Mouse (Mus musculus) right cerebral cortex, postnatal 14 days (tissue): ENCODE results near the gene Creb3l4.
"Not testable (repeated sequence)": the region's sequence is repeated elsewhere in the genome, so short reads cannot be mapped to it uniquely, and the experiment has no call there.

Source experiments
- DNase-seq: peaks from one replicate; pipeline ENCODE4 v3.0.0; 2022

Creb3l4 gene

DNA sequence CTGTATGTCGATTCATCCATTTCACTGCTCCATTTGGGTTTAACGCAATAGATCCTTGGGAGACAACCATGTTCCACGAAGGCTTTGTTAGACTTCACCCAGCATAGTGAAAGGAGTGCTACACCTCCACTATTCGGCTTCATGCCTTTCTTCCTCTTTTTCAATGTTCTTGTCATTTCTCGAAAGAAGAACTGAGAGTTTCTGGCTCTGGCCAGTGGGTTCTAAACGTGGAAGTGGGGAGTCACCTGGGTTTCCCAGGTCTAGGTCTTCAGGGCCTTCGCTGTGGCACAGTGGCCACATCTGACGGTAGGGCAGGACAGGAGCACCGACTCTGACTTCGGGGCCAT lies 21.3 kb upstream of the Creb3l4 start:
- no peak for DNase-seq

DNA sequence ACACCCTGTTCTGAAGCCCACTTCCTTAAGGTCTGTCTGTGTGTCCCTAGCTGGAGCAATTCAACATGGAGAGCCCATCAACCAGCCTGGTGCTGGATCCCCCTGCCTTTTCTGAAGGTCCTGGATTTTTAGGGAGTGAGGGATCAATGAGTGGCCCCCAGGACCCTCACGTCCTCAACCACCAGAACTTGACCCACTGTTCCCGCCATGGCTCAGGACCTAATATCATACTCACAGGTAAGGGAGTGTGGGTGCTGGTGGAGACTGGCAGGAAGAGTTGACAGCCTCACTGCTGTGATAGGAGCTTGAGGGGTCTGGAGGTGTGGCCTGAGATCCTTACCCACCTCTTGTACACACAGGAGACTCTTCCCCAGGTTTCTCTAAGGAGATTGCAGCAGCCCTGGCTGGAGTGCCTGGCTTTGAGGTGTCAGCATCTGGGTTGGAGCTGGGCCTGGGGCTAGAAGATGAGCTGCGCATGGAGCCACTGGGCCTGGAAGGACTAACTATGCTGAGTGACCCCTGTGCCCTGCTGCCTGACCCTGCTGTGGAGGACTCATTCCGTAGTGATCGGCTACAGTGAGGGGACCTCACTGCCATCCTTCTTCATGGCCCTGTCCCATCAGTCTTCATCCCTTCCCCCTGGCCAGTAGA lies 19.9 kb upstream of the Creb3l4 start:
- no peak for DNase-seq

DNA sequence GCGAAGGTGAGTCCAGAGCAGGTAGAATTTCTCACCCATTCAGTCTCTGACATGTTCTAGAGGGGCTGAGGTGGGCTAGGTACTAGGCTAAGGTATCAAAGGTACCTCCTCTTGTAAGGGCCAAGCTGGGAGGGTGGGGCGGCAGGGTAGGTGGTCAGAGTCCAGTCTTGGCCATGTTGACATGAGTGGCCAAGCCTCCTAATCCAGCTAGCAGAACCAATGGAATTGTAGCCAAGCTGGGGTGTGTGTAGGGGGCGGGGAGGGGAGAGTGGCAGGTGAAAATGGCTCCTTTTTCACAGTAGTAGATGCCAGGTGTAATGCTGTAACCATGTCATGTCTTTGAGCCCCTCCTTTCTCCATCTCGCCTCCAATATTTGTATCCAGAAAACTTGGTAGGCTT lies 15.2 kb upstream of the Creb3l4 start:
- no peak for DNase-seq

DNA sequence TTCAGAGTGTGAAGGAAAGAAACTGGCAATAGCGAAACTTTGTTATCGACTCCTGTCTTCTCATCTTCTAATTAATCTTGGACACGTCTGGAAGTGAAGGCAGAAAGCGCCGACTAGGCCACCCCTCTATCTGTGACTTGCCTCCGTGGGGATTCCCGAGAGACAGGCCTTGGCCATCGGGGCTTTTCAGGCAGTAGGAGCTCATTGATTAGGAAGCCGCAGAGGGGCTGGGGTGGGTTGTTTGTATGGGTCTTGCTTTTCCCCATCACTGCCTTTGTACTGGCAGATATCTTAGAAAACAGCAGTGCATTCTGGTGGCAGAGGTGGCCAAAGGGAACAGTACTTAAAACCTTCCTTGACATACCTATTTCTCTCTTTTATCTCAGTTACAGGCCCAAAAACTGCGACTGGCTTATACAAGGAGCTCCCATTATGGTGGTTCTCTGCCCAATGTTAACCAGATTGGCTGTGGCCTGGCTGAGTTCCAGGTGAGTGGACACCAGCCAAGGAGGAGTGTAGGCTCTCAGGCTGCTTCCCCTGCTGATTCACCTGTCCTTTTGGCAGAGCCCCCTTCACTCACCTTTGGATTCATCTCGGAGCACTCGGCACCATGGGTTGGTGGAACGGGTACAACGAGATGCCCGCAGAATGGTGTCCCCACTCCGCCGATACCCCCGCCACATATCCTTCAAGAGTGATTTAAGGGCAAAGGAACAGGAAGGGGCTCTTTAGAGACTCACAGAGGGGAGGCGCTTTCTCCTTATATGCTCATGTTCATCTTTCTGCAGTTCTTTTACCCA lies 13.6 kb upstream of the Creb3l4 start:
- DNase-seq, result no peak

DNA sequence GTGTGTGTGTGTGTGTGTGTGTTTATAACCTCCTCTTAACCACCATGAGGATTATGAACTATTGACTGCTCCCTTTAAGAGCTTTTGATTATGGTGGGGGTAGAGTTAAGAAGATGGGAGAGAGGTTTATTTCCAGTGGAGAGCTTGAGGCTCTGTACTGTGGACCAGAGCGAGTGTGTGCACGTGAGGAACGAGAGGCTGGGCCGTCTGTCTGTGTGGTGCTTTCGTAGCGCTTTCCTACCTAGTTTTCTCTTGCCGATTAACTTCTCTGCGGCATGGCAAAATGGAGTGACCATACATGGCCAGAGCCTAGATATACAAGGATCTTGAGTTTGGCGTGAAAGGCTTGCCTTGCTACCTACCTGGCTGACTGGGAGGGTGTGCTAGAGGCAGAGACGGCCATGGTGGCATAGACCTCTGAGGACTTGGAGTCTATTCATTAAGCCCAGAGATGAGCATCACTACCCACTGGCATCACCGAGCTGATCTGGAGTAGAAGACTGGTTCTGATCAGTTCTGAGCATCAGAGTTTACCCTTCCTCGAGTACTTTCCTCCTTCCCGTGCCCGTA lies 12.6 kb upstream of the Creb3l4 start:
- DNase-seq, result no peak

DNA sequence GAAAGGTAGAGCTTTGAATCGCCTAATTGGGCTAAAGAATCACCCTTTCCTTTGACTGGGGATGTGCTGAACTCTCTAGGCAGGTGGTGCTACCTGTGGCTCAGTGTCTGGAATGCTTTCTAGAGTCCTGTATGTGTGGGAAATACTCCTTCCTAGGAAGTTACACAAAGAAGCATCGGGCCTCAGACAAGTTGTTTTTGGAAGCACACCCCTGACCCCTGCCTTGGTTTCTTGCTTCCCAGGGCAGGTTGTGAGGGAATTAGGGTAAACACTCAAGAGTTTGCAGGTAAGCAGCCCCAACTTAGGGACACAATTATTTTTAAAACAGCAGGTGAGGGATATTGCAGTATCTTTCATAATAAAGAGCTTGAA lies 11.9 kb upstream of the Creb3l4 start:
- no peak for DNase-seq

DNA sequence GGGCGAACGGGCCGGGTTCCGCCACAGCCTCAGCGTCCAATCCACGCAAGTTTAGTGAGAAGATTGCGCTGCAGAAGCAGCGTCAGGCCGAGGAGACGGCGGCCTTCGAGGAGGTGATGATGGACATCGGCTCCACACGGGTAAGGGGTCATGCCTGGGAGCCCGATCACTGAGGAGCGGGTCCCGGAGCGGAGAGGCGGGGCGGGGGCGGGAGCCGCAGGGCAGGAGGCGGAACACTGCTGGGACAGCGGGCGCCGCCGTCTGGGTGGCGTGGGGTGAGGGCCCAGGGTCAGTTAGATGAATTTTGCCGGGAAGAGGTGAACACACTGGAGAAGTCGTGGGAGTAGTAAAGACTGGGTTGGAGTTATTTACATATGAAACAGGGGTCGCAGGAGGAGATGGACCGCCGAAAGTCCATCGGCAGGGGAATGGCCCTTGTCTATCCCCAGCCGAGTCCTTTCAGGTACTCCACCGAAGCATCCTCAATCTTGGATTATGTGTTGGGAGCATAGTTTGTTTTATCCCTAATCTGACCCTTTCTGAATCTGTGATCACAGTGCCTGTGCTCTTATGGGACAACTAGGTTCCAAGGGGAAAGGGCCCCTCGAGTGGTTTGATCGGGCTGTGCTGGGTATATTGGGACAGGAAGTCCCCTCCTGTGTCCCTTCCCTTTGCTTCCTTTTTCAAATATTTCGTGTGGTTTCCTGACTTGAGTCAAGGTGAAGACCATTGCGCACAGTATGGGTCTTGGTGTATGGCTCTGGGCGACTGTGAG lies 11.3 kb upstream of the Creb3l4 start:
- no peak for DNase-seq

DNA sequence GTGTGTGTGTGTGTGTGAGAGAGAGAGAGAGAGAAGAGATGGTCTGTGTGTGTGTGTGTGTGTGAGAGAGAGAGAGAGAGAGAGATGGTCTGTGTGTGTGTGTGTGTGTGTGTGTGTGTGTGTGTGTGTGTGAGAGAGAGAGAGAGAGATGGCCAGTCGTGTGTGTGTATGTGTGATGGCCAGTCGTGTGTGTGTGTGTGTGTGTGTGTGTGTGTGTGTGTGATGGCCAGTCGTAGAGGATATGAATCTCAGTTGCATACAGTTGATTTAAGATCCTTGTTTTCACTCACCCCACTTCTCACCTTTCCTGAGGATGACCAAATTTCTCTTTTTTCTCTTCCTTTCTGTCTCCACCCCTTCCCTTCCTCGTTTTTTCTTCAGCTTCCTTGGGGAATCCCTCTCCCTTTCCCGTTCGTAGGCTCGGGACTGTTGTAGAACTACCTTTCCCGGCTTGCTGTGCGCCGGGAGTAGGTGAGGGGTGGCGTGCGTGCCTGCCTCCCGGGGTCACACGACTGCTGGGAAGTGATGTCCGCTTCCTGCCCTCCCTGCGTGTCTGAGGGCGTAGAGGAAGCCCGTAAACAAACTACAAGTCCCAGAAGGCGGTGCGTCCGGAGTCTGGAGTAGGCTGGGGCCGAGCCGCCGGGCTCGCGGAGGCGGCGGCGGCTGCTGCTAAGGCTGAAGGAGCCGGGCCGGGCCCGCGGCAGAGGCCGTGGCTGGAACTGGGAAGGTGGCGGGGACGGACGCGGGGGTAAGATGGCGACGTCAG lies 10.5 kb upstream of the Creb3l4 start, which contains the start of gene Crtc2:
TSS of gene Crtc2 (plus strand) at position 511 of the 766 bp plus-strand sequence.
- DNase-seq, result peak; percentile 94

DNA sequence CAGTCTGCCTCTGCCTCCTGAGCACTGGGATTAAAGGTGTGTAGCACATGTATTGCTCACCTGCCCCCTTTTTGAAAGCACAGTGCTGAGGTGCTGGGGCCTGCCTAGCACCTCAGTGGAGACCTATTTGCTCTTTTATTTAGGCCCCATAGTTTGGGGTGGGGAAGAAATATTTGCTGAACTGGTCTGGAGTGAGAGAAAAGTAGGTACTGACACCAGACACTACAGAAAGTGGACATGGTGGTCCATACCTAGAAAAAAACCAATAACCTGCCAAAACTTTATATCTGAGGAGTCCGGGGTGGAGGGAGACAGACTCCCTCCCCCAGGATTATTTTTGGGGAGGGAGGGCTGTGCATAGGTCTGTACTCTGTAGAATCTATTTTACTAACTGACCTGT lies 9.9 kb upstream of the Creb3l4 start:
- DNase-seq, result not testable (repeated sequence)

DNA sequence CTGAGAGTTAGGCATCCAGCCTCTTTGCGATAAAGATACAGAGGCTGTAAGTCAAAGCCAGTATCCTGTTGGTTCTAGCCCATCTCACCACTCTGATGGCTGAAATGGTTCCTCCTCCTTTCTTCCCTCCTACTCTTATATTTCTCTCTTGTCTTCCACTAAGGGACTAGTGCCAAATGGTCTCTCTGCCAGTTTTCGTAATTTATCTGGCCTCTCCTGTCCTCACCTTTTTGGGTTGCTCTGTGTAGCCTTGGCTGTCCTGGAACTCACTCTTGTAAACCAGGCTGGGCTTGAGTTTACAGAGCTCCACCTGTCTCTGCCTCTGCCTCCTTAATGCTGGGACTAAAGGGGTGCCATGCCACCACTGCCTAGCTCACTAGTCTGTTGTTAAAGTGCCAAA lies 9.3 kb upstream of the Creb3l4 start:
- not testable (repeated sequence) for DNase-seq

DNA sequence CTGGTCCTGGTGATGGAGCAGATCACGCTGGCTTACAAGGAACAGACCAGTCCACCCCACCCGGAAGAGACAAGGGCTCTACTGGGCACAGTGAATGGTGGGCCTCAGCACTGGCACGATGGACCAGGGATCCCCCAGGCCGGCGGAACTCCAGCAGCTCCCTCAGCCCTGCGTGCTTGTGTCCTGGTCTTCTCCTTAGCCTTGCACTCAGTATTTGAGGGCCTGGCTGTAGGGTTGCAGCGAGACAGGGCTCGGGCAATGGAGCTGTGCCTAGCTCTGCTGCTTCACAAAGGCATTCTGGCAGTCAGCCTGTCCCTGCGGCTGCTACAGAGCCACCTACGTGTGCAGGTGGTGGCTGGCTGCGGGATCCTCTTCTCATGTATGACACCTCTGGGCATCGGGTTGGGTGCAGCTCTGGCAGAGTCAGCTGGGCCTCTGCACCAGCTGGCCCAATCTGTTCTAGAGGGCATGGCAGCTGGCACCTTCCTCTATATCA lies 8.5 kb upstream of the Creb3l4 start:
- not testable (repeated sequence) for DNase-seq

DNA sequence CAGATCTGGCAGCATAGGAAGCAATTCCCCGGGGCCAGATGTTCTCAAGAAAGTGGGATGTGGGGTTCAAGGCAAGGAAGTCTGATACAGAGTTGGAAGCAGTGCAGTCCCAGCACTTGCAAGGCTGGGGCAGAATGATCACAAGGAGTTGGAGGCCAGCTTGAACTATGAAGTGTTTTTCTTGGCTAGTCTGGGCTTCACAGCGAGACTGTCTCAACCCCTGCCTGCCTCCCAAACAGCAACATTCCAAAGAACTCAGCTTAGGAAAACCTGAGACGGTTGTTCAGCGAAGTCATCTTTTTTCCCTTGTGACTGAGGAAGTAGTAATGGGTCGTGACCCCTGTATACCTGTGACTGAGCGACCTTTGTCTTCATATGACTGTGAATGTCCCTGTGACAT lies 7.5 kb upstream of the Creb3l4 start:
- no peak for DNase-seq

DNA sequence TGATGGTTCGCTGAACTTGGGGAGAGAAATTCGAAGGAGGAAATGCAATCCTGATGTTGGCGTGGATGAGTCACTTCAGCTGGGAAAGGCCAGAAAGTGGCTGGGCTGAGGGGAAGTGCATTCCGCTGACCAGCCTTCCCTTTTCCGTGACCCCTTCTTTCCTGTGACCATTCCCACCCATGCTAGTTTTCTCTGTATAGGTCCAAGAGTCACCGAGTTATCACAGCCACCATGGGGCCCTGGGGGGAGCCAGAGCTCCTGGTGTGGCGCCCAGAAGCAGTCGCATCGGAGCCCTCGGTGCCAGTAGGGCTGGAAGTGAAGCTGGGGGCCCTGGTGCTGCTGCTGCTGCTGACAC lies 5.4 kb upstream of the Creb3l4 start:
- DNase-seq, result no peak

DNA sequence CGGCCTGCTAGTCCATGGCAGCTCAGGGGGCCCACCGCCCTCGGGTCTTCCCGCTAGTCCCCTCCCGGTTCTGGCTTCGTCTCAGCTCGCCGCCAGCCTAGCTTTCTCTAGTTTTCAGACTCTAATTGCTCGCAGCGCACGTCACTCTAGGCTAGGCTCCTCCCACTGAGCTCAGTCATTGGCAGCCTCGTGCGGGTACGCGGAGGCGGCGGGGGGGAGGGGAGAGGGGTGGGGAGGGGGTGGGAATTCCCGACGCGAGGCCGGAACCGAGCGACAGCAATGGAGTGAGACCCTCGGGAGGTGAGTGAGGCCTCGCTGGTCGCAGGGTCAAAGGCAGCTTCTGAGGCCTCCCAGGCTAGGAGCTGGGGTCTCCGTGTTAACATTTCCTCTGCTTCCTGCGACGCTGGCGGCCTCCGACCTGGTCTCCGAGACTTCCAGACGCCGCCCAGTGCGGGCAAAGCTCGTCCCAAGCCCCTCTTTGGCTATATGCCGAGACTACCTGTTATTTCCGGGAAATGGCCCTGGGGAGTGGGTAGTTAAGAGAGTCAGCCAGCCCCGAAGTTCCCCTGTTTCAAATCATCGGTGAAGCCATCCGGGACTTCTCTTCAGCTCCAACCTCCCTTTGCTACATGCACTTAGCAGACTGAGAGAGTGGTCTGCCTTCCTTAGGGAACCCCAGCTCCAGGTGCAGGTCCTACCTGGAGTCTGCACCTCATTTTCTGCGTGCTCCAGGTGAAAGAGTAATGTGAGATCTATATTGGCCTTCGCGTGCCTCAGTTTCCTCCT lies 4.8 kb upstream of the Creb3l4 start, which contains the start of gene Slc39a1:
TSS of gene Slc39a1 (plus strand) at position 213 of the 786 bp plus-strand sequence.
- DNase-seq, result peak; percentile 87

DNA sequence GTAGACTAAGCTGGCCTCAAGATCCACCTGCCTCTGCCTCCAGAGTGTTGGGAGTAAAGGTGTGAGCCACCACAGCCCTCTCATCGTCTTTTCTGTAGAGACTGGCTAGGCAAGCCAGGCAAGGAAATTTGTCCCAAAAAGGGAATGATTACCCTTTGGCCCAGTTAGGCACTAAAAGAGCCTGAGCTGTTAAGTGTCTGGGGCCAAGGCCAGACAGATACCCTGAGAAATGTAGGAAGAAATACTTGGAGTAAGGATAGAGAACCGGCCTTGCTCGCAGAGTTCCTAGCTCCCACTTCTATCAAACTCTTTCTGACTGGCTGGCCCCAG lies 4.3 kb upstream of the Creb3l4 start:
- DNase-seq, result no peak

DNA sequence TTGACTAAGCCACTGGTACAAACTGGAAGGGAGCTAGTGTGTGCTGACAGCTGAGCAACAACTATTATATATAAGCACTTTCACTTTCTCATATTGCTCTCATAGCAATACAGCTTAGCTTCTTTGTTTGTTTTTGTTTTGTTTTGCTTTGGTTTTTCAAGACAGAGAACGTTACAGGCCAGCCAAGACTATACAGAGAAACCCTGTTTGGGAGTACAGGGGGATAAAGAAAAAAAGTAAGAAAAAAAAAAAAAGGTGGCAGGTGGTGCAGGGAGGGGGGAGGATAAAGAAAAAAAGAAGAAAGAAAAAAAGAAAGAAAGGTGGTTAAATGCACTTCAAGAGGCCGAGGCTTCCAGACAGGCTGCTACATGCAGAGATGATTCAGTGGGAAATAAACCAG lies 2.1 kb upstream of the Creb3l4 start:
- DNase-seq, result no peak

DNA sequence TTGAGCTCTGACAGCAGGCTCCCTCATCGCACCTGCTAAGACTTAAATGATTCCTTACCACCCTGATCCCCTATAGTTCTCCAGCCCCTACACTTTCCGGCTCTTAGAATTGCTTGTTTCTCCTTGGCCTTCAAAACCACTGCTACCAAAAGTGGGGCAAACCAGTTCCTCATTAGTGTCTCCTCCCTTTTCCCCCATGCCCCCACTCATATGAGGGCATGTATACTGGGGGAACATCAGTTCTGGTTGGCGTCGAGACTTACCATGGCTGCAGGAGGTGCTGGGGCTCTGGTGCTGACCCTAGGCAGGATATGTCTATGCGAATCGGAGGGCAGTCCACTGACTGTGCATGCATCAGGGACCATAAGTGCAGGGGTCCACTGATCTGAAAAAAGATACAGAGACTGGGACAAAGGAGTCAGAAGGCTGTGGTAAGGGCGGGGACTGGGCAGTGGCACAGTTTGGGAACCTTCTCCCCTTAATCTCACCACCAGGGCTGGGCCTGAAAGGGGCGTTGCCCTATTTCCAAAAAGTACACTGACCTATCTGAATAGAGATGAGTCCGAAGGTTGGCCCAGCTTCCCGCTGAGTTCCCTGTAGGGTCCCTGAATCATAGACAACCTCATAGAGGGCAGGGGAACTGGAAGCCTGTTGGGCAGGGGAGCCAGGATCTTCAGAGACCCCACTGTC lies 1.5 kb downstream of the Creb3l4 start:
- DNase-seq, result no peak

DNA sequence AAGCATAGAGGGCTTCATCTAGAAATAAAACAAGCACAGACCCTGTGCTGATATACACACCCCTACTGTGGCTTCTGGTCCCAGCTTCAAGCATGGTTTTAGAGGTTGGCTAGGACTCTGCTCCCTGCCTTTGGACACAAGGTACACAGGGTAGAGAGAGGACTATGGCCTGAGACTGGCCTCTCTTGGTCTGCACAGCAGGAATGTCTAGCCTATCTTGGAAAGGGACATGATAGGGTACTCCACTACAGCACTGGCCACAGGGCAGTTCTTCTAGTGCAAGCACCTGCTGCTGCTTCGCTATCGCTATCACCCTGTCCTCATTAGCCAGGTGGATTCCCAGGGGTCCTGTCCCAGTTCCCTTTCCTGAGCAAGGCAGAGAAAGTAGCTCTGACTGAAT lies 2.1 kb downstream of the Creb3l4 start:
- DNase-seq, result no peak

DNA sequence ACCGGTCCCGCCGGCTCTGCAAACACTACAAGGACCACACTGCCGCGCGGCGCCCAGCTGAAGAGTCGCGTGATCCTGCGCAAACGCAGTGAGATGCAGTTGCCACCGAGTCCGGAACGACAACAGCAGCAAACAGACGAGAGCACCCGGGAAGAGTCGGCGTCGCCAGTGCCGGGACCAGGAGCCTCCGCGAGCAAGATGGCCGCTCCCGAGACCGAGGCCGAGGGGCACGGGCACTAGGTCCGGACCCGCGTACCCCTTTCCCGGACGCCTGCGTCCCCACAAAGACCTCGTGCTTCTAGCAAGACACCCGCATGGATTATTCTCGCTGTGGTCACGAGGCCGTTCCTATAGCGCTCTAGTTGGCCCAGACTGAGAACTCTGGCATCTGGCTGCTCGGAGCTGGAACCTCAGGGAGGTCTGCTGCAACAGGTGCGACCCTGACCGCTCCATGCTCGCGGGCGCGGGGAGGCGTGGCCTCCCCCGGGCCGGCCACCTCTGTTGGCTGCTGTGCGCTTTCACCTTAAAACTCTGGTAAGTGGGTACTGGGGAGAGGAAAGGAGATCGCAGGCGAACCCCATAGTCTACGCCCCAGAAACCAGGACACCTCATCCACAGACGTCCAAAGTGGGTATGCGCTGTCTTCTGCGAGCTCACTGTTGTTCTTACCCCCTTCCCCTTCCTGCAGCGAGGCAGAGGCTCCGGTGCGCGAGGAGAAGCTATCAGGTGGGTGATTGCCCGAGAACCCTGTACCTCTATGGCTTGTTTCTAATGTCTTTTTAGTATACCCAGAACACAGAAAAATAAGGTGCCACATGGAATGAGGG lies 11.6 kb downstream of the Creb3l4 start, which contains the start of gene Jtb:
TSS of gene Jtb (plus strand) at position 91 of the 827 bp plus-strand sequence.
- DNase-seq, result peak; percentile 94

DNA sequence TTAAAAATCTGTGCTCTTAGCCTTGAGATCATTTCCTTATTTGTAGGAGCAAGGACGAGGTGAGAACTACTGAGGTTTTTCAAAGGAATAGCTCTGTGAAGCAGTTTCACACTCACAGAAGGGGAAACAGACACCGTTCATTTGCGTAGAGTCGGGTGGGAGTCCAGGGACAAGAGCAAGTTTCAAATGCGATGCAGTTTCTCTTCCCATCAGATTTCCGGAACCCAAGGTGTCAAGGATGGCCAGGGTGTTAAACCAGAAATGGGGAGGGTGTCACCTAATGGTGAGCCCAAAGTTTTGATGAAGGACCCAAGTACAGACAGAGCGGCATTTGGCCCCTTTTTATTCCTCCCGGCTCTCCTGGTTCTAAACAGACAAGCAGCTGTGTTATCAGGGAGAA lies 12.2 kb downstream of the Creb3l4 start:
- no peak for DNase-seq
